Comparison of ENCODE assay signal across 27 mouse cellular contexts in the genomic region with DNA sequence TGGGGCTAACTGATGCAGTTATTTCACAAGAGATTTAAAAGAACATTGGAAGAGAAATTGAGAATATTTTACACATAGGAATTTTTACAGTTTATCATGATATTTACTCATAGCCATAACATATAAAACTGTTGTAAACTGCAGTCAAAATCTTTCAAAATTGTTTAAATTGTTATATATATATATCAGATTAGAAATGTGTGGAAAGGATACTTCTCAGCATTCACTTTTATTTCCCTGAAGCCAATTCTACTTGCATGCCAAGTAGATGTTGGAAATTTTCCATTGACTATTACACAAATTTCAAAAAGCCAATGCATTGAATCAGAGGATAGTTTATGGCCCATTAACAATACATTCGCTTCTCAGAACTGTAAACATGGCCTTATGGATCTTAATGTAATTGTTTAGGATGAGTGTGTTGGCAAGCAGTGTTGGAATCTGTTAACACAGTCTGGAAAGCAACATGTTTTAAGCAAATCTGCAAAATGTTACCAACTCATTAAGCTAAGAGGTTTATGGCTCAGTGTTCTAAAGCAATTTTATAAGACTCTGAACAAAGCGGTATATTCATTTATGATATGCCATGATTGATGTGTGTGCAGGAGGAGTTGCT.
A peak's percentile ranks its signal among the peaks of the same experiment; 100 is the strongest.
DNase-seq lines count a peak whose midpoint lies in the region; ATAC-seq and TF ChIP-seq lines count a peak whose summit lies in the region.
"Had no signal": no experiment of that assay in that cellular context is flagged by ENCODE, and none has a peak within 500 bp of the region (broad histone marks: within the 10 kb centered on the region; RNA-seq: fewer than 3 reads in every experiment).

No protein-coding gene starts in this region.

- TF ChIP-seq CTCF in forebrain, postnatal 0 days (IDR thresholded peaks at IDR 0.05; ENCODE audit: low read depth): no peak

- no peak overlapping the region for H3K9ac ChIP-seq in forebrain, embryonic 14.5 days (ENCODE audit: low read length)
- no peak overlapping the region for H3K9ac ChIP-seq in forebrain, embryonic 11.5 days (ENCODE audit: low read length)
- H3K9ac ChIP-seq in forebrain, postnatal 0 days: no peak overlapping the region
- H3K9ac ChIP-seq: embryonic facial prominence, embryonic 15.5 days; heart, embryonic 12.5 days; limb, embryonic 15.5 days; liver, embryonic 14.5 days; midbrain, embryonic 12.5 days had no signal

- H3K4me2 ChIP-seq in forebrain, embryonic 14.5 days (ENCODE audit: low read length): no peak overlapping the region
- no peak overlapping the region for H3K4me2 ChIP-seq in forebrain, embryonic 11.5 days (ENCODE audit: low read depth, low read length, severe bottlenecking)
- no peak overlapping the region for H3K4me2 ChIP-seq in forebrain, postnatal 0 days (ENCODE audit: low read depth)
- H3K4me2 ChIP-seq: embryonic facial prominence, embryonic 15.5 days; heart, embryonic 12.5 days; limb, embryonic 15.5 days; midbrain, embryonic 12.5 days had no signal

- no peak overlapping the region for H3K27ac ChIP-seq in forebrain, embryonic 14.5 days (ENCODE audit: low read depth, low read length)
- H3K27ac ChIP-seq in forebrain, embryonic 11.5 days (ENCODE audit: low read depth, low read length): no peak overlapping the region
- H3K27ac ChIP-seq in forebrain, postnatal 0 days (ENCODE audit: low read depth, low read length): no peak overlapping the region
- H3K27ac ChIP-seq: embryonic facial prominence, embryonic 15.5 days; layer of hippocampus, adult 2 months; limb, embryonic 15.5 days; liver, embryonic 14.5 days; midbrain, embryonic 12.5 days had no signal

- H3K27me3 ChIP-seq in forebrain, embryonic 14.5 days (replicated peaks; ENCODE audit: control insufficient read depth, insufficient read depth, low read length): no peaks in the 10 kb centered on the region
- H3K27me3 ChIP-seq in forebrain, embryonic 11.5 days (ENCODE audit: control insufficient read depth, insufficient read depth, low read length): no peaks in the 10 kb centered on the region
- H3K27me3 ChIP-seq in forebrain, postnatal 0 days (ENCODE audit: insufficient read depth, low read length): no peaks in the 10 kb centered on the region
- H3K27me3 ChIP-seq: embryonic facial prominence, embryonic 15.5 days; heart, embryonic 12.5 days; limb, embryonic 15.5 days; midbrain, embryonic 12.5 days had no signal

- peak; percentile 50; the same call in 1 of the 2 replicates for ATAC-seq in forebrain, embryonic 14.5 days
- no peak for ATAC-seq in forebrain, embryonic 11.5 days (replicated peaks; ENCODE audit: low FRiP score)
- peak; percentile 69 for ATAC-seq in forebrain, postnatal 0 days
- no peak for ATAC-seq in cerebellum, adult (ENCODE audit: insufficient number of reproducible peaks, low FRiP score, low TSS enrichment)
- ATAC-seq: CD4-positive, CD25-positive, alpha-beta regulatory T cell, adult 4 months; lung, postnatal 0 days had no signal

- no peaks in the 10 kb centered on the region for H3K9me3 ChIP-seq in forebrain, embryonic 14.5 days (replicated peaks; ENCODE audit: control insufficient read depth, low read length)
- no peaks in the 10 kb centered on the region for H3K9me3 ChIP-seq in forebrain, embryonic 11.5 days (ENCODE audit: control insufficient read depth, low read length)
- no peaks in the 10 kb centered on the region for H3K9me3 ChIP-seq in forebrain, postnatal 0 days (ENCODE audit: low read length)
- H3K9me3 ChIP-seq: embryonic facial prominence, embryonic 15.5 days; heart, embryonic 12.5 days; limb, embryonic 15.5 days; midbrain, embryonic 12.5 days had no signal

- no peaks in the 10 kb centered on the region for H3K4me1 ChIP-seq in forebrain, embryonic 14.5 days (ENCODE audit: control insufficient read depth, insufficient read depth, low read length)
- H3K4me1 ChIP-seq in forebrain, embryonic 11.5 days (replicated peaks; ENCODE audit: control insufficient read depth, insufficient read depth, low read length): no peaks in the 10 kb centered on the region
- no peaks in the 10 kb centered on the region for H3K4me1 ChIP-seq in forebrain, postnatal 0 days (ENCODE audit: insufficient read depth)
- H3K4me1 ChIP-seq: embryonic facial prominence, embryonic 15.5 days; heart, embryonic 12.5 days; limb, embryonic 15.5 days; midbrain, embryonic 12.5 days had no signal

- 84% methylated on average over 2 of the region's 2 CpGs for WGBS in forebrain, embryonic 14.5 days
- 86% methylated on average over 2 of the region's 2 CpGs for WGBS in forebrain, embryonic 11.5 days
- 58% methylated on average over 2 of the region's 2 CpGs for WGBS in forebrain, postnatal 0 days

- DNase-seq in forebrain, embryonic 14.5 days (ENCODE audit: low spot score): peak; percentile 65
- no peak for DNase-seq in forebrain, embryonic 11.5 days (ENCODE audit: low spot score)
- DNase-seq in layer of hippocampus, adult 9-11 months: peak; percentile 3
- DNase-seq in layer of hippocampus, postnatal 36 days: no peak
- peak; percentile 15 for DNase-seq in brain, adult 2 months (ENCODE audit: low read depth, low spot score)
- DNase-seq in forebrain, postnatal 0 days: peak; percentile 73
- DNase-seq: adrenal gland, postnatal 36 days; cerebellum, adult 8-10 months; cerebellum, postnatal 36 days; embryo, embryonic 11 days; gastrocnemius, postnatal 10 days; heart, adult 11 months; heart, postnatal 10 days; kidney, adult 8-10 months; kidney, postnatal 14 days; left cerebral cortex, postnatal 4 days; right cerebral cortex, postnatal 14 days; thymus, postnatal 14 days had no signal

- no peaks in the 10 kb centered on the region for H3K36me3 ChIP-seq in forebrain, embryonic 14.5 days (ENCODE audit: control insufficient read depth, insufficient read depth, low read length)
- no peaks in the 10 kb centered on the region for H3K36me3 ChIP-seq in forebrain, embryonic 11.5 days (ENCODE audit: control insufficient read depth, insufficient read depth, low read length)
- H3K36me3 ChIP-seq in forebrain, postnatal 0 days (ENCODE audit: insufficient read depth): no peaks in the 10 kb centered on the region
- H3K36me3 ChIP-seq: embryonic facial prominence, embryonic 15.5 days; heart, embryonic 12.5 days; limb, embryonic 15.5 days; midbrain, embryonic 12.5 days had no signal

- no peak overlapping the region for H3K4me3 ChIP-seq in forebrain, embryonic 14.5 days (ENCODE audit: low read depth, low read length)
- H3K4me3 ChIP-seq in forebrain, embryonic 11.5 days (ENCODE audit: low read depth, low read length): no peak overlapping the region
- H3K4me3 ChIP-seq in forebrain, postnatal 0 days (ENCODE audit: low read depth, low read length): no peak overlapping the region
- H3K4me3 ChIP-seq: embryonic facial prominence, embryonic 15.5 days; heart, embryonic 12.5 days; layer of hippocampus, adult 2 months; limb, embryonic 15.5 days; midbrain, embryonic 12.5 days had no signal

Comparison
In these comparisons a context has a peak if more than half of its experiments do, and no peak if none do; other contexts are left out.
1. ATAC-seq: peak in forebrain, embryonic 14.5 days (single experiment) and forebrain, postnatal 0 days (single experiment); none in forebrain, embryonic 11.5 days (single experiment) and cerebellum, adult (single experiment).
2. DNase-seq: peak in forebrain, embryonic 14.5 days (single experiment), layer of hippocampus, adult 9-11 months (single experiment), brain, adult 2 months (single experiment) and forebrain, postnatal 0 days (single experiment); none in forebrain, embryonic 11.5 days (single experiment) and layer of hippocampus, postnatal 36 days (0 of 2).